Mouse (Mus musculus) cerebellum, adult 18-20 months (tissue): Measurements from ENCODE around the gene Vezt.

Source experiments
- DNase-seq, 2 experiments: peaks; one replicate each; pipeline ENCODE4 v3.0.0; 2021

Gene Vezt

DNA sequence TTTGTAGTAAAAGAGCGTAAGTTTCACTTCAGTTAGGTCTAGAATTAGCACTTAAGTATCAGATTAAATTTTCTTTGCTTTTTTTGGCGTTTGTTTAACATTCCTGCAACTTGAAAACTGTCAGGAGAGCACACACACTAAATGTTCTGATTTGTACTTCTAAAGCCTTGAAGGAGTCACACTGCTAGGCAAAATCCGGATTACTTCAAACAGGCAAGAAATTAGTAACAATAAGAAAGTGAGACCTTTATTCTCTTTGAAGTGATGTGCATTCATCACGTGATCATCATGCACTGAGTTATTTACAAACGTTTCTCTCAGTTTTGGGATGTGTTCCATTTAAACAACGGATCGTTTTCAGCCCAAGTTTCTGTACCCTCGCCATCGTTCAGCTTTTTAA is 1.6 kb upstream of the Vezt start:
- no peak for DNase-seq

DNA sequence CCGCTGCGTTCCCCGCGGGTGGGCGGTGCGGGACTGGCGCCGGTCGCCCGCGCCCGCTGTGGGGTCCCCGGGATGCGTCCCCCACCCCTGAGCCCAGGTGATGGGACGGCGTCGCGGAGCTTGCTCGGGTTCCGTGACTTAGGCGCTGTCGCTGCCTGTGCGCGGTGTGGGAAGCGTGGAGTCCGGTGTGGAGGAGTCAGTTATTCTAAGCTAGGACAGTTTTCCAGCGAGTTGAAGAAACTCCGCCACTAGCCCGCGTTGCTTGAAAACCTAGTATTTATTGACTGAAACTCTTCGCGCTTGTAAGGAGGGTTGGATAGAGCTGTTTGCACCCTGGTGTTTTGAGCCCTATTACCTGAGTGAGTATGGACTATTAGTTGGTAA is 750 bp upstream of the Vezt start:
- DNase-seq = peak in 1 of 2 experiments; percentile 53

DNA sequence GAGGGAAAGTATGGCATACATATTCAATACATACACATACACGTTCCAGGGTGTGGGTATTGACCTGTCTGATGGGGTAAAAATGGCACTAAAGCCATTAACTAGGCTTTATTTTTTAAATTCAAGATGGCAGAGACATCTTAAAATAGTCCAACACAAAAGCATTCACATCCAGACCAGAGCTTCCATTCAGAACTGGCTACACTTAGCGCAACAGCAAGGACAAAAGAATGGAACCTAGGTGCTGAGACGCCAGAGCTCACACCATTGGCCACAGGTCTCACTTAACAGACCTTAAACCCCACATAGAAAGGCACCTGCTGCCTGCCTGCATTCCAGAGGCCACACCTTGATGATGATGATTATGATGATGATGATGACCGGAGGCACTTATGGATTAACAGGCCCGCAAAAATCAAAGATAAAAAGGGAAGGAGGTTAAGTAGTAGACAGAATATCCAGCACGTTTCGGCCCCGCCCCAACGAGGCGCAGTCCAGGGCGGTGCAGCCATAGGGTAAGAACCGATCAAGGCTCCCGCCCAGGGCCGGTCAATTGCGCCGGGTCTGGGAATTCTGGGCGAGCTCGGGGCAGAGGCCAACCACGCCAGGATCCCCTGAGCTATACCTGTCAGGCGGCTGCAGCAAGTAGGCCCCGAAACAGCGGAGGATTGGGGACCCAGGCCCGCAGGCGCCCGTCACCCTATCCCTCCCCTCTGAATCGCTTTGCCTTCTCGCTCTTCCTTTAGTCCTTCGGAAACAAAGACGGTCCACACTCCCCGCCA is 550 bp downstream of the Vezt start:
- DNase-seq = peak; percentile 66 to 71

DNA sequence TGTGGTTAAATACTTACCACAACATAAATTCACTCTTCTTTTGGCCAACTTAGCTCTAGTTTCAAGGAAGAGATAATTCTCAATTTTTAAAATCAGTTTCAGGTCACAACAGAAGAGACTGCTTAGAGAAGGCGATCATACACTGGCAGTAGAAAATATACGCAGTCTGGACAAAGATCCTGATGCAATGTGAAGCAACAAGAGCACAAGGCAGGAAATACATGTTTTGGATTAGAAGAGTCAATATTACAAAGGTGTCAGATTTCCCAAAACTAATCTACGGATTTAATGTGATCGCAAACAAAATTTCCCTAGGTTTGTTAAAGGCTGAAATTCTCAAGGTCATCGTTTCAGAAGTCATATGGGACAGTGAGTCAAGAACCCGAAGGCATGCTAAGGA is 4.5 kb downstream of the Vezt start:
- DNase-seq = no peak

DNA sequence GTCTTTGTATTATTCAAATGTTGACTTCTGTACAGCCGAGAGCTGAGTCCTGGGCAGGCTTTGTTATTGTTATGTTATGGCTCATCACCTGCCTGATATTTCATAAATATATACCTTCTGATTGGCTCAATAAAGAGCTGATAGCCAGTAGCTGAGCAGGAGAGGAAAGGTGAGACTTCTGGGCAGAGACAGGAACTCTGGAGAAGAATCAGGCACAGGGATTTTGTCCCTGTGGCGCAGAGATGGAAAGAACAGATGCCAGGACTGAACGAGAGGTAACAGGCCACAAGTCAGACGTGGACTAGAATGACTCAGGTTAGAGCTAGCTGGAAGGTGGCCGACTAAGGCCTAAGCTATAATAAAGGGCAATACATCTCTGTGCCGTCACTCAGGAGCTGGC is 7.1 kb downstream of the Vezt start:
- peak in 1 of 2 experiments; percentile 10 for DNase-seq

DNA sequence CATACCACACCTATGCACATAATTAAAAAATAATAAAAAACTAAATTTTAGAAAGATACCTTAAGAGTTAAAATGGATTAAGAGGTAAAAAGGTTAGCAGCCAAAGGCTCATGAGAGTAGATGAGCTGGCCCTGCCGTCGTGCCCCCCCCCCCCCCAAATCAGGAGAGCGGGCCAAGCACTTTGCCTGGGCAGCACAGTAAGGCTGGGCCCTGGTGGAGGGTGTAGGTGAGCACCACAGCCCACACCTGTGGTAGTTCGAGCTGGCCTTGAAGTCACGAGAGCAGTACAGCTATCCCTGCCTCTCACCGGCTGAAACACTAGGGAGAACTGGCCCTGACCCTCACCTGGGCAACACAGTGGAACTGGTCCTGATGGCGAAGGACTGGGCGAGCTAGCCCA is 10.5 kb downstream of the Vezt start:
- no peak for DNase-seq

DNA sequence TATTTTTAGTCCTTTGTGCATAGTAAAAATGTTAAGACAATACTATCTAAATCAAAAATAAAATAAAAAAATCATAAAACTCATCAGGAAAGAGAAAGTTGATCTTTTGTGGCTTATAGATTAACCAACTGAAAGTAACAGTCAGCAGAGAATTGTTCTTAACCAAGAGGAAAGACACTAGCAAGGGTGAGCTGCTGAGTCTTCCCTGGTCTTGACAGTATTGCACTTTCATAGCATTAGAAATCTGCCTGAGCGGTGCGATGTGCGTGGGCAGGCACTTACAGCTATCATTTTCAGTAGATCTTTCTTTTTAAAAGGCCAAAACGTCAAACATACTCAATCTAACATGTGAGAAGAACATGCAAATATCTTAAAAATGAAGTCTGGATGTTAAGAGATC is 14.6 kb downstream of the Vezt start:
- DNase-seq = no peak

DNA sequence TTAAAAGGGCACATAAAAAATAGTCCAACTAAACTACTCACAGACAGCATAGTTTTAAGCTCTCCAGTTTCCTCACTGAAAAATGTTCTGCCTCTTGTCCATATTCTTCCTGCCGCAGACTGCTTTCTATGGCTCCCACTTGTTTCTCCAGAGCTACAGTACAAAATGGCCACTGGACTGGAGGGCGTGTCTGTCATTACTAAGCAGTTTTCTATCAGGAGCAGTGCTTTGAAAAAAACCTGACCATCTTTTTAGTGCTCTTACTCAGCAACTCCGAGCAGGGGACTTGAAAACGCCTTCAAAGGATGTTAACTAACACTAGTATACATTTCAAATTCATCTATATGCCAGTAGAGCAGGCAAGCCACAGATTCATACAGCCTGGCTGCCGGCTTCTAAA is 15.0 kb downstream of the Vezt start:
- DNase-seq = no peak

DNA sequence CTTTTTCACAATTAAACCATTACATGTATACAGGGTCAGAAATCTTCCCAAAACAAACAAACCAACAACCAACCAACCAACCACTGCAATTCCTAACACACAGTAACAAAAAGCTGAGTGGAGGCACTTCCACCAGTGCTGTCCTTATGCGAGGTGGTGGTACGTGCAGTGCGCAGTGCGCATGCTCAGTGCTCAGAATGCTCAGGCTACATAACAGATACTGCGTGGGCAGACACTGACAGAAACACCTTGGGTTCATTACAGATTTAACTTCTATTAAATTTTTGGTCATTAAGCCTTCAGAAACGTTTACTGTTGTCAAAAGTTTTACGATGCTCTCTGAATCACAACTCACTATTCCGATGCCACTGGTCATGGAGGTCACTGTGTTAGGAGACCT is 18.2 kb downstream of the Vezt start:
- no peak for DNase-seq

DNA sequence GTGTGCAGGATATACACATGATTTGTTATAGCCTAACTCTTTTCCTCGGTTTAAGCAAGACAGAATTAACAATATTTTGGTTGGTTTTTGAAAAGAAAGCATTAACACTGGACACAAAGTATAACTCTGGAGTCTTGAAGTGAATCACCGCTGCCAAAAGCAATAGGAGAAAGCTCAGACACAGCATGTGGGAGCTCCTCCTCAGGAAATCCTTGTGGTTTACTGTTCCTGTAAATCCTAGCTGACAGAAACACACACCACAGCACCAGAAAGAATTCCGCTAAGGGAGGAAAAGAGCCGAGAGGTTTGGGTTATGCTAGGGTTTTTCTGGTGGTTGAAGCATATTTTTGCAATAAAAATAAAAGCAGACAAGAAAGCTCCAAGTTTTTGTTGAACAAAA is 21.4 kb downstream of the Vezt start:
- no peak for DNase-seq

DNA sequence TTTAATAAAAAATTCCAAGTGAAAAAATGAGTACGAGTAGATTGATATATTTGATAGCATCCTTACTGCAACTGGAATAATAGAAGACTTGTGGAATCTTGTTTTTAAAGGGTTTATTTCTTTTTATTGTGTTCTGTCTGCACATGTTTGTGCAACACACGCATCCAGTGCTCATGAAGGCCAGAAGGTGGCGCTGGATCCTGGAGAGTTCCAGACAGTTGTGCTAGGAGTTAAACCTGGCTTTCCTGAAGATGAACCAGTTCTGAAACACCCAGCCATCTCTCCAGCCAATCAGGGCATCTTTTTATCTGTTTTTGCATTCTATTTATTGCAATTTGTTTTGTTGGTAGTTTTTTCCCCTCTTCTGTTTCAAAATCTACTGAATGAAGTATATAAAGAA is 22.4 kb downstream of the Vezt start:
- peak; percentile 48 to 52 for DNase-seq

DNA sequence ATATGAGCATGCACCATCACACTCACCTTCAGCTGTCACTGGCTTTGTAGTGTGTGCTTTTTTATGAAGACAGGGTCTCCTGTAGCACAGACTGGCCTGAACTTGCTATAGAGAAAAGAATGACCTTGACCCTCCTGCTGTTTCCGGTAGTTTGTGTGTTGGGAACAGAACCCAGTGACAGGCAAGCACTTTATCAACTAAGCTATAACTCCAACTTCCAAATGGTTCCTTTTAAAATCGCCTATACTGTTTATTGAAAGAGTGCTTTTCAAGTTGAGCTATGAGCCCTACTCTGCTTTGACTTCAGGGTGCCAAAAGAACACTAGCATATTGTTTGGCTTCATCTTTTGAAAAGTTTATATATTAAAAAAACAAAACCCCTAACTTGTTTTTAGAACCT is 24.6 kb downstream of the Vezt start:
- DNase-seq = no peak

DNA sequence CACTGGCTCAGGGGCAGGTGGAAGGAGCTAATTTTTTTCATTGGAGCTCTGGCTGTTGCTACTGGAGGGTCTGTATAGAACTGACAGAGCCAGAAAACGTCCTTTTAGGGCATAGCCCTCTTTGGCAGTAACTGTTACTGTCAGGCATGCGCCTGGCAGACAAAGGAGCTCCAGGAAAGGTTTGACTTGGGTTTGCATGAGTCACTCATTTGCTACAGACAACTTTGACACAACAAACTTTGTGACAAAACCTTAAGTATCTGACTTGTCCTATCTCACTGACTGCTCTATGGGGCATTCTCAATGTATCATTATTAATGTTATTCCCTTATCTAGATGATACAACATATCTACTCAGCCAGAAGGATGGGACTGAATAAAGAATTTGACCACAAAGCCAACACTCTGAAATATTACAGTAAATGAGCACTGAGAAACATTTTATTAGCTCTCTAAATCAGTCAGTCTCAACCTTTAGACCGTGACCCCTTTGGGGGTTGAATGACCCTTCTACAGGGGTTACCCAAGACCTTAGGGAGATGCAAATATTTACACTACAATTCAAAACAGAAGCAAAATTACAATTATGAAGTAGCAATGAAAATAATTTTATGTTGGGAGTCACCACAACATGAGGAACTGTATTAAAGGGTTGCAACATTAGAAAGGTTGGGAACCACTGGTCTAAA is 25.5 kb downstream of the Vezt start:
- DNase-seq = no peak

DNA sequence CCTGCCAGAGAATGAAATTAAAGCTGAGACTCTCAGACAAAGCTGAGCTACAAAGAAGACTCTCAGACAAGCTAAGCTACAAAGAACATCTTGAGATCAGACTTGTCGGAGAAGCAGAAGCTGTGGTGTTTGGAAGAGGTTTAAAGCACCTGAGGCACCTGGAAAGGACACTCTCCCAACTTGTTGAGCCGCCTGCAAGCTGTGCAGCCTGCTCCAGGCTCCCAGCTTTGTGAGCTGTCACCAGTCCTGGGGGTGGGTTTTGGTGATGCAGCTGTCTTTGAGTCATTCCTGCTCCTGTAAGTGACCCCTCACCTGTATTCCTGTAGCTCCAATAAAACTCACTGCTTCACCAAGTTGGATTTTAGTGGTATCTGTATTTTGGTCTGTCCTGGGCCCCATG is 27.3 kb downstream of the Vezt start:
- DNase-seq = no peak

DNA sequence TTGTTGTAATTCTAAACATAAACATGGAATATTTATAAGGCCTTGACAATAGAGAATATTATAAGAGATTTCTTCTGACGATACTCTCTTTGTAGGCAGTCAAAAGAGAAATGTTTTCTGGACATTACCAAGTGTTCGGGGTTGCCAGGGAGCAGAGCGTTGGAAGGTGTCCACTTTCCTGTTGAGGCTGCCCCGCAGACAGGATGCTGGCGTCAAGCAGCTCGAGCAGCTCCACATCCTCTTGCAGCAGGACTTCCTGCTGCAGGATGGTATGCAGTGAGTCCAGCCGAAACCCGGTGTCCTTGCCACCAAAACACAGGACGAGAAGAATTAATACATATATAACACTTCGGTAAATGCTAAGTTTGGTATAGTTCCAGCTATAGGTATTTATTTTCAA is 35.4 kb downstream of the Vezt start:
- DNase-seq = peak; percentile 7 to 25

DNA sequence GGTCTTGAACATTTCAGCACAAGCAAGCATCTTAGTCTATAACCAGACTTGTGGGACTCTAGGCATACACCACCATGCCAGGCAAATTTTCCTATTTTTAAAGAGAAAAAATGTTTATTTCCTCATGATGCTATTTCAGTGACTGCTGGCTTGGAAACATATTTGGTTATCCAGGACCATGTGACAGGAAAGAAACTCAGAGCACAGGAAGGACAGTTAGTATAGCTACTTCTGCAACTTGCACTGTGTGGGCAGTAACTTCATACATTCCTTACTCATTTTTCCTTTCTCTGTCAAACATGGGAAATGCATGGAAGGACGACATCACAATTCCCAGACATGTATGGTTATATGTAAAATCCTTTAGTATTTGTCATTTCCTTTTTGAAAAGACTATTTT is 36.3 kb downstream of the Vezt start:
- DNase-seq = no peak

DNA sequence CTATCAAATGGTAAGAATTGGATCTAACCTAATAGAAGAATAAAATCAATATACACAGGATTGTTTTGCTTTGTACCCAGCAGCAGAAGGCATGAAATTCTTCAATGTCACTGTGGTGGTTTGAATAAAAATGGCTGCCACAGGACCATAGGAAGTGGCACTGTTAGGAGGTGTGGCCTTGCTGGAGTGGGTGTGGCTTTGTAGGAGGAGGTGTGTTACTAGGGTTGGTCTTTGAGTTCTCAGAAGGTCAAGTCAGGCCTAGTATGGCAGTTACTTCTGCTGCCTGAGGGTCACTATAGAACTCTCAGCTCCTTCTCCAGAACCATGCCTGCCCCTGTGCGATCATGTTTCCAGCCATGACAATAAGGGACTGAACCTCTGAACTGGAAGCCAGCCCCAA is 40.5 kb downstream of the Vezt start:
- DNase-seq = no peak

DNA sequence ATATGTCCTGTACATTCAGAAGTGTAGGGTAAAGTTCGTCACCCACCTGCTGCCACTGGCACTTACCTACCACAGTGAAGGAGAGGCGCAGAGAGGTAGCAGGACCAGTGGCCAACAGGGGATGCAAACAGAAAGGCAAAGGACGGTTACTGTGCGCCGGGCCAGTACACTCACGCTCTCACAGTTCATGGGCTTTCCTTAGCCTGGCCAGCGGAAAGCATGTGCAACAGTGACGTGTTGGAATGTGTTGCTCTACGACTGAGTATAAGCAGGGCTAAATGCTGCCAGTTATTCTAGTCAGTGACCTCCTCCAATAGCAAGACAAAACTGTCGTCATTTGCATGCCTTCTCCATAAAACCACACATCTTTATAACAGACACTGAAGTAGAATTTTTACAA is 41.5 kb downstream of the Vezt start:
- no peak for DNase-seq

DNA sequence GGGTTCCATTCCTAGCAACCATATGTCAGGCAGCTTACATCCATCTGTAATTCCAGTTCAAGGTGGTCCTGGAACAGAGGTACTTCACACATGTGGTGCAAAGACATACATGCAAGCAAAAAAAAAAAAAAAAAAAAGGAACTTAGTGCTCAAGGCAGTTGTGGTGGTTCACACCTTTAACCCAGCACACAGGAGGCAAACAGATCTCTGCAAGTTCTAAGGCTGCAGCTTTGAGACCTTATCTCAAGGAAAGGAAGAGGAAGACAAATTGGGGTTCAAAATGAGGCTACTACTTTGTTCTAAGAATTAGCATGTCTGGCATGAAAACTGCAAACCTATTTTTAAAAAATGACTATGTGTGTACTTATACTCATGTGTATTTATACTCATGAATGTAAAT is 50.3 kb downstream of the Vezt start:
- no peak for DNase-seq

DNA sequence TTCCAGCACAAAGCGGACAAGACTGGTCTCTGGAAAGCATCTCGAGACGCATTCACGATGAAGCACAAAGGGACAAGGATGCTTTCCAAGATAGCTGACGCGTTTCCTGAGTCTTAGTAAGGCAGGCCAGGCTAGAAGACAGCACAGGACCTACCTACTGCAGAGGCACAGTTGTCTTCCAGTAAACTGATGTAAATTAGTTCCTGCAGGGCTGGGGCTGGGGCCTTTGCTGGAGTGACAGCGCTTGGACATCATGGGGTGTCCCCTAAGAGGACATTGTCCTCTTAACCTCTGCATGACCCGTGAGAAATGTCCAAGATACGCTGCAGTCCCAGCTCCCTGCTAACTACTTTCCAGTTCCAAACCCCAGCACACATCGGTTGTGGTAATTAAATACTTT is 66.3 kb downstream of the Vezt start:
- DNase-seq = no peak

DNA sequence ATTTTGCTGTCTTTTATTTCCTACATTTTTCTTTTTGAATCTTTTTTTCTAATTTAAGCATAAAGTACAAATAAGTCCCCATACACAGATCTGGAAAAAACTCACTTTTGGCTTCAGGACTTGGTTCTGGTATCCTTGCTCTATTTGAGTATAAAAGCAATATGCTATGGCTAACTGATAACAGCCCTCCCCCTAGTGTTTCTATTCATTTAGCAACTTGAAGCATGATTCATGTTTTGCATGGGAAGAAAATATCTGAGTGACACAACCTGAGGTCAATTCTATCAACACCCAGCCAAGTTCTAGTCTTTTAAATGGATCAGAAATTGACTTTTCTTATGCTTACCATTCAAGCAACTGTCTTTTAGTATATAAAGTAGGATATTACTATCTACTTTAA is 68.1 kb downstream of the Vezt start:
- DNase-seq = no peak

DNA sequence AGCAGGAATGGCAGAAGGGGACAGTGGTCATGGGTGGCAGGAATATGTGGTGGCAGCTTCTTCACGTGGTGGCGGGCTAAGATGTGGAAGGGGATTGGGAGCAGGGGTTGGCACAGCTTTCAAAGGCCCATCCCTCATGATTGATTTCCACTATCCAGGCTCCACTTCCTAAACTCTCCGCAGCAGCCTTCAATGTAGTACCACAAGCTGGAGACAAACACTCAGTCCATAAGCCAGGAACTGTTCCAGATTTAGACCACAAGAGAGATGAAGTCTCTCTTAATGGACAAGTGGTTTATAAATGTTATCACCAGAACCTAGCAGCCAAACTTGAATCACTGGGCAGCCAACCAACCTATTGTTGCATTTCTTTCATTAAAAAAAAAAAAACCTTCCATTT is 81.6 kb downstream of the Vezt start:
- DNase-seq = no peak

DNA sequence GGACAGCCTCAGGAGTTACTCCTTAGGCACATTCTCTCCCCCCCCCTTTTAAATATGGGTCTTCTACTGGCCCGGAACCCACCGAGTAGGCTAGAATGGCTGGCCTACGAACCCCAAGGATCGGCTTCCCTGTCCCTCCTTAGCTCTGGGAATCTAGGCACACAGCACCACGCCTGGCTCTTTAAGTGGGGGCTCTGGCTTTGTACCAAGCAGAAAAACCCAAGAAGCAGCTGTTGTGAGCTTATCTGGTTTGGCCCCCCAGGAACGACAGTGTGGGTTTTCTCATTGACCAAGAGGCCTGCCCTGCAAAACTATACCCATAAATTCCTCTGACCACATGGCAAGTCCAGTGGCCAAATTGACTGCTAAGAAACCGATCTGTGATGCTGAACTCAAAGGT is 82.1 kb downstream of the Vezt start:
- DNase-seq = no peak

DNA sequence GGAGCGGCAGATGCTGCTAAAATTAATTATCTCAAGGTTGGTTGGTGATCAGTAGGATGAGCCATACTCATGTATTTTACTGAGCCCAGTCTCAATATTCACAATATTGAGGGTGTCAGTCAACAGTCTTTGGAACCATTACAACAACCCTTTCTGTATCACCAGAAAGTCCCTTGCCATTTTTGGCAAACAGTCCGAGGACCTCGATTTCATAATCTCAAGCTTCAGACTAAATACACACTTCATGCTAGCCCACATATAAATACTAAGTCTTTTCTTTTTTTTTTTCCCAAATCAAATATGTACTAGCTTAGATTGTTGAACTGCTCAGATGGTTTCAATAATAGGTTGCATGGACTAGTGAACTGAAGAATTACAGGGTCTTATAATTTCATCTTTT is 84.6 kb downstream of the Vezt start:
- DNase-seq = no peak

DNA sequence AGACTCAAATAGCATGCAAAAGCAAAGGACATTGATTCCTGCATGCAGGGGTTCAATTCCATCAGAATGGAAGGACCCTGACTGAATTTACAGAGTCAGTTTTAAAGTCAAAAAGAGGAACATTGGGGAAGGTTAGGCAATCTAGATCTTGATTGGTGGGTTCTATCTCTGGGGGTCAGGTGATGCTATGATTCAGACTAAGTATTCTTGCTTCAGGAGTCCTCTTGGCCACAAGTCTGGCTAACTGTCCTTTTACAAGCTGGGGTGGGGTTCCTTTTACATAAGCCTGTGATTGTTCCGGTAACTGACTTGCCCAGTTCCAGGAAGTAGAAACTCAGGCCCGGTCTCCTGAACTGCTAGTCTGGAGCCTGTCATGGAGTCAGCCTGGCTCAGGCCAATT is 85.7 kb downstream of the Vezt start:
- DNase-seq = no peak
